Mouse (Mus musculus): ENCODE data around the gene Defa37. TPM values are rescaled to one million over a fixed set of nuclear protein-coding genes. Genes with fewer than 3 reads are reported as not detected.
"Not testable (repeated sequence)": the region's sequence is repeated elsewhere in the genome, so short reads cannot be mapped to it uniquely, and the experiment has no call there.

Gene Defa37
- polyA plus RNA-seq (2015; fragmentation: Nextera tagmentation; extraction: Ambion mirVana): not detected in 2 replicates

GRCm38 (mm10) chr8:21565086-21565485, at the start of gene Defa37:
Gene Defa37, plus strand, starts transcription at chr8:21565386.
- H3K9ac ChIP-seq; H3K27ac ChIP-seq; H3K4me1 ChIP-seq (replicated peaks); H3K4me2 ChIP-seq; DNase-seq; H3K27me3 ChIP-seq; H3K4me3 ChIP-seq (replicated peaks); ATAC-seq (ENCODE audit: low read depth); H3K9me3 ChIP-seq (replicated peaks); H3K36me3 ChIP-seq: not testable (repeated sequence)
- no CpG with 5 or more reads among the region's 1 CpGs for WGBS (ENCODE audit: insufficient replicate concordance)

- not testable (repeated sequence) for DNase-seq; H3K27me3 ChIP-seq; H3K9me3 ChIP-seq (replicated peaks); H3K27ac ChIP-seq; ATAC-seq (ENCODE audit: low read depth); H3K4me1 ChIP-seq (replicated peaks); H3K4me3 ChIP-seq (replicated peaks); H3K9ac ChIP-seq; H3K36me3 ChIP-seq; H3K4me2 ChIP-seq
- no CpG with 5 or more reads among the region's 2 CpGs for WGBS (ENCODE audit: insufficient replicate concordance)
Observed at GRCm38 (mm10) chr8:21528732-21529131, 36.5 kb upstream of the Defa37 start, which contains the start of gene Defa32. Gene Defa32, plus strand, starts transcription at chr8:21529032.

DNA sequence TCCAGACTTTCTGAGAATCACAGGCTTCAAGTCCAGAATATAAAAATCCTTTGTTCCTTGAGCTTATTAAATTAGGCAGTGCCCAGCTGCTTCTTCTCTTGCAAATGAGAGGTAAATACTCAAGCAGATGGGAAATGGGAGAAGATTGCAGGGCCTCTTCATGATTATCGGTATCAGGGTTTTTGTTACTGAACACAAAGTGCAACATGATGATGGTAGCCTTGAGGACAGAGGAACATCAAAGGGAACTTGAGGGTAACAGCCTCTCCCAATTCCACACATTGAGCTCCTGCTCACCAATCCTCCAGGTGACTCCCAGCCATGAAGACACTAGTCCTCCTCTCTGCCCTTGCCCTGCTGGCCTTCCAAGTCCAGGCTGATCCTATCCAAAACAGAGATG, 17.5 kb downstream of the Defa37 start, which contains the start of gene Defa28:
TSS of gene Defa28 (plus strand) at position 301 of the 400 bp plus-strand sequence.
- DNase-seq; ATAC-seq (ENCODE audit: low read depth): not testable (repeated sequence)
- no CpG with 5 or more reads among the region's 1 CpGs for WGBS (ENCODE audit: insufficient replicate concordance)

DNA sequence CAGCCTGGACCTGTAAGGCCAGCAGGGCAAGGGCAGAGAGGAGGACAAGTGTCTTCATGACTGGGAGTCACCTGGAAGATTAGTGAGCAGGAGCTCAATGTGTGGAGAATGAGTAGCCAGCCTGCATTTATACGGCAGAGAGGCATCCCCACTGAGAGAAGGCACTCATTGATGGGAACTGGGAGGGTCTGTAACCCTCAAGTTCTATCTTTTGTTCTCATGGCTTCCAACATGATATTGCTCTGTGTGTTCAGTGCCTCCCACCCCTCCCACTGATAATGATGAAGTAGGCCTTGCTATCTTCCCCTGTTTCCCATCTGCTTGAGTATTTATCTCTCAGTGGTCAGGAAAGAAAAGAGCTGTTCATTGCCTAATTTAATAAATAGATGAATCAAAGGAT, 29.2 kb downstream of the Defa37 start, which contains the start of gene Gm7861:
TSS of gene Gm7861 (minus strand) at position 101 of the 400 bp plus-strand sequence.
- H3K4me3 ChIP-seq (replicated peaks); H3K9me3 ChIP-seq (replicated peaks); H3K4me1 ChIP-seq (replicated peaks); H3K9ac ChIP-seq; H3K27ac ChIP-seq; H3K36me3 ChIP-seq; ATAC-seq (ENCODE audit: low read depth); H3K4me2 ChIP-seq; DNase-seq; H3K27me3 ChIP-seq: not testable (repeated sequence)
- no CpG with 5 or more reads among the region's 1 CpGs for WGBS (ENCODE audit: insufficient replicate concordance)

More for the DNA sequence above, 17.5 kb downstream of the Defa37 start, which contains the start of gene Defa28:
- not testable (repeated sequence) for H3K36me3 ChIP-seq; H3K9me3 ChIP-seq (replicated peaks); H3K9ac ChIP-seq; H3K4me3 ChIP-seq (replicated peaks); H3K4me2 ChIP-seq; H3K27me3 ChIP-seq; H3K4me1 ChIP-seq (replicated peaks); H3K27ac ChIP-seq

Other genes with a start within 250 kb of the Defa37 start
- gene Defa27, start 249.8 kb upstream of the Defa37 start, polyA plus RNA-seq (2015; fragmentation: Nextera tagmentation; extraction: Ambion mirVana): not detected in 2 replicates
- not detected in 2 replicates for gene Defa29, start 238.4 kb upstream of the Defa37 start, polyA plus RNA-seq (2015; fragmentation: Nextera tagmentation; extraction: Ambion mirVana)
- not detected in 2 replicates for gene Defa2, start 186.9 kb upstream of the Defa37 start, polyA plus RNA-seq (2015; fragmentation: Nextera tagmentation; extraction: Ambion mirVana)
- not detected in 2 replicates for gene Defa33, start 173.6 kb upstream of the Defa37 start, polyA plus RNA-seq (2015; fragmentation: Nextera tagmentation; extraction: Ambion mirVana)
- gene Defa36, start 138.0 kb upstream of the Defa37 start, polyA plus RNA-seq (2015; fragmentation: Nextera tagmentation; extraction: Ambion mirVana): not detected in 2 replicates
- not detected in 2 replicates for gene Gm7849, start 108.8 kb upstream of the Defa37 start, polyA plus RNA-seq (2015; fragmentation: Nextera tagmentation; extraction: Ambion mirVana)
- gene Defa20, start 56.1 kb upstream of the Defa37 start, polyA plus RNA-seq (2015; fragmentation: Nextera tagmentation; extraction: Ambion mirVana): not detected in 2 replicates
- not detected in 2 replicates for gene Defa32, start 36.4 kb upstream of the Defa37 start, polyA plus RNA-seq (2015; fragmentation: Nextera tagmentation; extraction: Ambion mirVana)
- not detected in 2 replicates for gene Defa28, start 17.6 kb downstream of the Defa37 start, polyA plus RNA-seq (2015; fragmentation: Nextera tagmentation; extraction: Ambion mirVana)
- gene Gm7861, start 29.1 kb downstream of the Defa37 start, polyA plus RNA-seq (2015; fragmentation: Nextera tagmentation; extraction: Ambion mirVana): not detected in 2 replicates
- not detected in 2 replicates for gene Defa26, start 52.8 kb downstream of the Defa37 start, polyA plus RNA-seq (2015; fragmentation: Nextera tagmentation; extraction: Ambion mirVana)
- gene Defa17, start 90.4 kb downstream of the Defa37 start, polyA plus RNA-seq (2015; fragmentation: Nextera tagmentation; extraction: Ambion mirVana): not detected in 2 replicates
- not detected in 2 replicates for gene Defa34, start 100.4 kb downstream of the Defa37 start, polyA plus RNA-seq (2015; fragmentation: Nextera tagmentation; extraction: Ambion mirVana)
- not detected in 2 replicates for gene AY761184, start 138.3 kb downstream of the Defa37 start, polyA plus RNA-seq (2015; fragmentation: Nextera tagmentation; extraction: Ambion mirVana)
- gene Defa24, start 169.1 kb downstream of the Defa37 start, polyA plus RNA-seq (2015; fragmentation: Nextera tagmentation; extraction: Ambion mirVana): not detected in 2 replicates

Measured in liver, embryonic 13.5 days (tissue).